Mouse (Mus musculus) neural tube, embryonic 11.5 days (tissue): ENCODE results near the gene Fbxl19. TPM values are rescaled to one million over a fixed set of nuclear protein-coding genes. Genes with fewer than 3 reads are reported as not detected.
A peak's percentile ranks its signal among the peaks of the same experiment; 100 is the strongest.

Experiments
- ATAC-seq: fragments of 200-750 bp; cut with Nextera tagmentation; 2 replicates; pipeline ENCODE4 v1.8.0; 2017; ENCODE audit warnings: moderate number of reproducible peaks, mild to moderate bottlenecking, moderate TSS enrichment, moderate library complexity; ENCODE audit not compliant: insufficient read depth, low FRiP score, low TSS enrichment
- DNase-seq: peaks from one replicate; pipeline ENCODE4 v3.0.0-alpha.2; 2015; ENCODE audit warnings: low spot score
- H3K27ac ChIP-seq: fragments of 300-500 bp; sonication (generic); 2 replicates; pipeline ENCODE4 v1.5.1; 2014; ENCODE audit warnings: low read depth, mild to moderate bottlenecking, low read length
- H3K27me3 ChIP-seq: fragments of 300-500 bp; sonication (generic); 2 replicates; pipeline ENCODE4 v1.6.1; 2014; ENCODE audit warnings: mild to moderate bottlenecking, low read length, mixed read lengths; ENCODE audit not compliant: control insufficient read depth, insufficient read depth
- H3K36me3 ChIP-seq: fragments of 300-500 bp; sonication (generic); 2 replicates; pipeline ENCODE4 v1.6.1; 2014; ENCODE audit warnings: mild to moderate bottlenecking, low read length, moderate library complexity, mixed read lengths; ENCODE audit not compliant: control insufficient read depth, insufficient read depth
- H3K4me1 ChIP-seq: fragments of 300-500 bp; sonication (generic); 2 replicates; pipeline ENCODE4 v1.6.1; 2014; ENCODE audit warnings: low read length, mixed read lengths; ENCODE audit not compliant: control insufficient read depth, insufficient read depth
- H3K4me2 ChIP-seq: fragments of 300-500 bp; sonication (generic); 2 replicates; pipeline ENCODE4 v1.6.1; 2014; ENCODE audit warnings: low read depth, mild to moderate bottlenecking, moderate library complexity
- H3K4me3 ChIP-seq: fragments of 300-500 bp; sonication (generic); 2 replicates; pipeline ENCODE4 v1.5.1; 2014; ENCODE audit warnings: low read depth, low read length
- H3K9ac ChIP-seq: fragments of 300-500 bp; sonication (generic); 2 replicates; pipeline ENCODE4 v1.6.1; 2014; ENCODE audit warnings: mild to moderate bottlenecking, low read length
- H3K9me3 ChIP-seq: fragments of 300-500 bp; sonication (generic); 2 replicates; pipeline ENCODE4 v1.6.1; 2016; ENCODE audit warnings: low read length; ENCODE audit not compliant: control insufficient read depth
- WGBS: fragments of 180-500 bp; shearing (Covaris S2); extraction: QIAGEN DNeasy Blood & Tissue Kit; methylation state at CpG from one replicate; pipeline ENCODE4 v1.1.7; 2014; 5-methylcytosine and 5-hydroxymethylcytosine counted together
- polyA plus RNA-seq: library from polyadenylated mRNA; unstranded; fragments of >200 nt; fragmentation: Nextera tagmentation; extraction: Ambion mirVana; gene quantifications from 2 replicates; pipeline ENCODE4 v1.2.1, GENCODE M21; 2014

Gene Fbxl19
- polyA plus RNA-seq, 1 experiment from 2014 or later, result 7.7 TPM

- DNase-seq (peak; percentile 94), ATAC-seq (peak; percentile 78)
- peaks cover 24% of the 10 kb centered on the region for H3K4me1 ChIP-seq
- H3K27ac ChIP-seq, result peak within 1 kb of the TSS; percentile 94
- H3K27me3 ChIP-seq, result no peaks in the 10 kb centered on the region
- H3K36me3 ChIP-seq, result peaks cover 2% of the 10 kb centered on the region; the same call in 1 of the 2 replicates
- WGBS, result under 1% methylated on average over 81 of the region's 90 CpGs
- peak within 1 kb of the TSS; percentile 71 for H3K4me3 ChIP-seq
- no peaks in the 10 kb centered on the region for H3K9me3 ChIP-seq
- H3K4me2 ChIP-seq, result peak within 1 kb of the TSS; percentile 71
- peak within 1 kb of the TSS; percentile 82 for H3K9ac ChIP-seq
These were observed 35.9 kb upstream of the Fbxl19 start, which contains the start of gene Bcl7c for GRCm38 (mm10) chr7:127708207-127709078. Bcl7c (minus strand) TSS chr7:127708933.

GRCm38 (mm10) chr7:127709261-127709979 lies 34.9 kb upstream of the Fbxl19 start:
- Histone ChIP-seq H3K27ac (0 out of 2 replicates have a peak overlapping the region, but pooled peaks have one; percentile 23), H3K4me3 (peak overlapping the region; percentile 71), H3K9ac (peak overlapping the region; percentile 82; the same call in 1 of the 2 replicates)

GRCm38 (mm10) chr7:127711031-127711430 lies 33.3 kb upstream of the Fbxl19 start:
- WGBS, result 90% methylated on average over 3 of the region's 3 CpGs

More at GRCm38 (mm10) chr7:127709261-127709979, 34.9 kb upstream of the Fbxl19 start:
- DNase-seq (no peak), ATAC-seq (no peak)
- Histone ChIP-seq H3K36me3 (peaks cover 2% of the 10 kb centered on the region; the same call in 1 of the 2 replicates), H3K9me3 (no peaks in the 10 kb centered on the region), H3K4me1 (peaks cover 24% of the 10 kb centered on the region), H3K27me3 (no peaks in the 10 kb centered on the region), H3K4me2 (peak overlapping the region; percentile 71)
- 77% methylated on average over 5 of the region's 5 CpGs for WGBS

GRCm38 (mm10) chr7:127711456-127711855 lies 32.9 kb upstream of the Fbxl19 start:
- Histone ChIP-seq H3K36me3 (no peaks in the 10 kb centered on the region), H3K9me3 (no peaks in the 10 kb centered on the region), H3K4me3 (no peak overlapping the region), H3K27ac (no peak overlapping the region), H3K4me1 (peaks cover 24% of the 10 kb centered on the region), H3K4me2 (no peak overlapping the region), H3K27me3 (no peaks in the 10 kb centered on the region), H3K9ac (no peak overlapping the region)
- WGBS, result 75% methylated on average over 3 of the region's 3 CpGs
- no peak for DNase-seq
- no peak for ATAC-seq

More at GRCm38 (mm10) chr7:127711031-127711430, 33.3 kb upstream of the Fbxl19 start:
- Histone ChIP-seq H3K4me1 (peaks cover 24% of the 10 kb centered on the region), H3K9ac (no peak overlapping the region), H3K36me3 (peaks cover 2% of the 10 kb centered on the region; the same call in 1 of the 2 replicates), H3K27me3 (no peaks in the 10 kb centered on the region), H3K27ac (no peak overlapping the region), H3K4me2 (no peak overlapping the region), H3K9me3 (no peaks in the 10 kb centered on the region), H3K4me3 (no peak overlapping the region)
- ATAC-seq (no peak), DNase-seq (no peak)

- Histone ChIP-seq H3K27ac (peak within 1 kb of the TSS; percentile 65), H3K4me2 (peak within 1 kb of the TSS; percentile 64), H3K9me3 (no peaks in the 10 kb centered on the region), H3K4me1 (peaks cover 16% of the 10 kb centered on the region), H3K27me3 (no peaks in the 10 kb centered on the region), H3K36me3 (no peaks in the 10 kb centered on the region), H3K9ac (peak within 1 kb of the TSS; percentile 40), H3K4me3 (peak within 1 kb of the TSS; percentile 30)
- WGBS, result under 1% methylated on average over 28 of the region's 28 CpGs
- DNase-seq, result peak; percentile 84
- peak; percentile 62 for ATAC-seq
These were observed 31.6 kb upstream of the Fbxl19 start, which contains the start of gene Ctf1 for GRCm38 (mm10) chr7:127712461-127713385. Ctf1 (plus strand) TSS chr7:127712736.

GRCm38 (mm10) chr7:127714816-127715215 lies 29.5 kb upstream of the Fbxl19 start:
- Histone ChIP-seq H3K4me2 (no peak overlapping the region), H3K9me3 (no peaks in the 10 kb centered on the region), H3K4me3 (no peak overlapping the region), H3K27me3 (no peaks in the 10 kb centered on the region), H3K9ac (no peak overlapping the region), H3K4me1 (peaks cover 12% of the 10 kb centered on the region), H3K27ac (no peak overlapping the region), H3K36me3 (no peaks in the 10 kb centered on the region)
- ATAC-seq, result no peak
- DNase-seq, result no peak
- WGBS, result 88% methylated on average over 4 of the region's 4 CpGs

- Histone ChIP-seq H3K9me3 (no peaks in the 10 kb centered on the region), H3K4me2 (peak overlapping the region; percentile 72), H3K4me1 (peaks cover 8% of the 10 kb centered on the region), H3K27ac (no peak overlapping the region), H3K9ac (peak overlapping the region; percentile 68), H3K36me3 (no peaks in the 10 kb centered on the region), H3K27me3 (no peaks in the 10 kb centered on the region), H3K4me3 (peak overlapping the region; percentile 26)
- ATAC-seq (peak; percentile 55), DNase-seq (peak; percentile 70)
- WGBS, result under 1% methylated on average over 39 of the region's 41 CpGs
These were observed 27.4 kb upstream of the Fbxl19 start for GRCm38 (mm10) chr7:127716992-127717391.

- no peak for ATAC-seq
- Histone ChIP-seq H3K27me3 (no peaks in the 10 kb centered on the region), H3K4me1 (no peaks in the 10 kb centered on the region), H3K4me3 (no peak overlapping the region), H3K9me3 (no peaks in the 10 kb centered on the region), H3K4me2 (no peak overlapping the region), H3K9ac (no peak overlapping the region), H3K36me3 (no peaks in the 10 kb centered on the region), H3K27ac (no peak overlapping the region)
- no peak for DNase-seq
- 92% methylated on average over 6 of the region's 6 CpGs for WGBS
These were observed 26.0 kb upstream of the Fbxl19 start for GRCm38 (mm10) chr7:127718339-127718738.
